Mouse (Mus musculus): ENCODE measurements around the gene Sorl1. TPM values are rescaled to one million over a fixed set of nuclear protein-coding genes. Genes with fewer than 3 reads are reported as not detected.
A peak's percentile ranks its signal among the peaks of the same experiment; 100 is the strongest.

Sorl1 gene
- polyA plus RNA-seq, 1 experiment = 69.7 TPM

DNA sequence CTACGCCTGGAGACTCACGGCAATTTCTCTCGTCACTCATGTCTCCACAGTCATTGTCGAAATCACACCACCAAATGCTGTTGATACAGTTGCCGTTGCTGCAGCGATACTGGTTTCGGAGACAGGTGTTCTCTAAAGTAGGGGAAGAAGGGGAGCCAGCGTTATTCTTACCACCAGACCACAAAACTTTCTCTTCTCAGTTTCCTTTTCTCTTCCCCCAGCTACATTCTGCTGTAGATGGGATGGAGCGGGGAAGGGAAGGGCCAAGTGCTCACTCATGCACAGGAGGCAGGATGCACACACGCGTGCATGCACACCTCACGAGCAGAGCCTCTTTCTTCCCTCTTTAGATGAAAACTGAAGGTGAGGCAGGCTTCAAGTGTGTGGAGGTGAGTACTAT lies 101.8 kb downstream of the Sorl1 start:
- H3K27me3 ChIP-seq (ENCODE audit: control insufficient read depth, insufficient read depth, low read length) = no peaks in the 10 kb centered on the region
- H3K36me3 ChIP-seq (ENCODE audit: control insufficient read depth, insufficient read depth, low read length) = peaks cover 43% of the 10 kb centered on the region
- H3K4me3 ChIP-seq (ENCODE audit: extremely low read depth, insufficient read depth, insufficient read length) = no peak overlapping the region
- TF ChIP-seq CTCF (IDR thresholded peaks at IDR 0.05; ENCODE audit: extremely low read depth, insufficient read depth, insufficient read length, insufficient replicate concordance) = no peak
- no peak; the same call in 1 of the 2 replicates for TF ChIP-seq POLR2A (IDR thresholded peaks at IDR 0.05; ENCODE audit: low read depth, low read length)
- H3K27ac ChIP-seq (ENCODE audit: insufficient read depth, low read length) = peak overlapping the region; percentile 80
- DNase-seq (ENCODE audit: low read depth in 1 of 2, low spot score in 2 of 2) = peak in 1 of 2 experiments; percentile 71
- peaks cover 29% of the 10 kb centered on the region; the same call in 1 of the 2 replicates for H3K4me1 ChIP-seq (ENCODE audit: control insufficient read depth, insufficient read depth, insufficient read length)
- WGBS = 21% methylated on average over 12 of the region's 12 CpGs

DNA sequence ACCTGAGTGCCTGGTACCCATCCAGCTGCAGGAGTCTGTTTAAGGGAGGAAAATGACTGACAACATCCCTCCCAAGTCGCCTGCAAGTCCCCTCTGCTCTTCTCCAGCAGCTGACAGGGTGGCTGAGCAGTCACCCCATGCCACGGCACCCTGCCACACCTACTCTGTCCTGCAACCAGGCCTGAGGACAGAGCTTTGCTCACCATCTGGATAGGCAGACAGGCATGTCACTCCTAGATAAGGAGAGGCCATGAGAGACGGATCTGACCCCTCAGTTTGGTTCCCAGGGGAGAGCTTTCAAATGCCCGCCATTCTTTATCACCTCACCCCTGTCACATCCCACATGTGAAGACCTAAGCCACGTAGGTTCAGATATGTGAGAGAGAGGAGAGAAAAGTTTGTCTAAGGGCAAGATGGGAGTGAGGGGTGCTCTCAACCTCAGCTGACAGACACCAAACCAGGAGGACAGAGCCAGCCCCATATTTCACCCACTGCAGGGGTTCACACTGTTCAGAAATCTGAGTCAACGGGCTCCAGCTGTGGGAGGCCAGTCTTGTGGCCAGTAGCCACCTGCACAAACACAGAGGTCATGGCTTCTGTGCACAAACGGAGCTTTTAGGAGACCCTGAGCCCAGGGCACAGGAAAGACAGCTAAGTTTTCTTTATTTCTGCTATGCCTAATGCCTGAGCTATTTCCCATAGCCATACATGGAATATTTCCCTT lies 104.6 kb downstream of the Sorl1 start:
- TF ChIP-seq POLR2A (IDR thresholded peaks at IDR 0.05; ENCODE audit: low read depth, low read length) (no peak), CTCF (IDR thresholded peaks at IDR 0.05; ENCODE audit: extremely low read depth, insufficient read depth, insufficient read length, insufficient replicate concordance) (no peak)
- DNase-seq (ENCODE audit: low read depth in 1 of 2, low spot score in 2 of 2) = no peak
- Histone ChIP-seq H3K27me3 (ENCODE audit: control insufficient read depth, insufficient read depth, low read length) (no peaks in the 10 kb centered on the region), H3K36me3 (ENCODE audit: control insufficient read depth, insufficient read depth, low read length) (peaks cover 55% of the 10 kb centered on the region), H3K4me3 (ENCODE audit: extremely low read depth, insufficient read depth, insufficient read length) (no peak overlapping the region), H3K27ac (ENCODE audit: insufficient read depth, low read length) (peak overlapping the region; percentile 16; the same call in 1 of the 2 replicates), H3K4me1 (ENCODE audit: control insufficient read depth, insufficient read depth, insufficient read length) (peaks cover 24% of the 10 kb centered on the region; the same call in 1 of the 2 replicates)
- 54% methylated on average over 7 of the region's 7 CpGs for WGBS

DNA sequence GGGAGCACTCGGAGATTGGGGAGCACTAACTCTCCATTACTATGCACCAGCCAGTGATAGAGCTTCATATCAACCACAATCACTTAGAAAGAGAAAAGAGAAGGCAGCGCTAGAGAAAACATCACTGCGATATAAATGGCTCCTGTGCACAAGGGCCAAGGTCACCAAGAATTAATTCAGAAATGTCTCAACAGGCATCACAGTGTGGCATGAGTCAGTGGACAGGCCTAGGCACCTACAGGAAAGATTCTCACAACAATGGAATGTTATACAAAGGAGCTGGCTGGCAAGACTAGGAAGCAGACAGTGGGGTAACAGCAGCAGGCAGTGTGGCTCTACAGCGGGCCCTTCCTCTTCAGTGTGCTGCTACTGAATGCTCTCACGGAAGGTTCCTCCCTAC lies 115.6 kb downstream of the Sorl1 start:
- H3K36me3 ChIP-seq (ENCODE audit: control insufficient read depth, insufficient read depth, low read length) = peaks cover 34% of the 10 kb centered on the region
- no peak for DNase-seq (ENCODE audit: low read depth in 1 of 2, low spot score in 2 of 2)
- H3K27ac ChIP-seq (ENCODE audit: insufficient read depth, low read length) = no peak overlapping the region
- WGBS = 88% methylated on average over 5 of the region's 5 CpGs
- no peak for TF ChIP-seq POLR2A (IDR thresholded peaks at IDR 0.05; ENCODE audit: low read depth, low read length)
- no peak for TF ChIP-seq CTCF (IDR thresholded peaks at IDR 0.05; ENCODE audit: extremely low read depth, insufficient read depth, insufficient read length, insufficient replicate concordance)
- no peaks in the 10 kb centered on the region for H3K27me3 ChIP-seq (ENCODE audit: control insufficient read depth, insufficient read depth, low read length)
- H3K4me1 ChIP-seq (ENCODE audit: control insufficient read depth, insufficient read depth, insufficient read length) = peaks cover 2% of the 10 kb centered on the region; the same call in 1 of the 2 replicates
- H3K4me3 ChIP-seq (ENCODE audit: extremely low read depth, insufficient read depth, insufficient read length) = no peak overlapping the region

DNA sequence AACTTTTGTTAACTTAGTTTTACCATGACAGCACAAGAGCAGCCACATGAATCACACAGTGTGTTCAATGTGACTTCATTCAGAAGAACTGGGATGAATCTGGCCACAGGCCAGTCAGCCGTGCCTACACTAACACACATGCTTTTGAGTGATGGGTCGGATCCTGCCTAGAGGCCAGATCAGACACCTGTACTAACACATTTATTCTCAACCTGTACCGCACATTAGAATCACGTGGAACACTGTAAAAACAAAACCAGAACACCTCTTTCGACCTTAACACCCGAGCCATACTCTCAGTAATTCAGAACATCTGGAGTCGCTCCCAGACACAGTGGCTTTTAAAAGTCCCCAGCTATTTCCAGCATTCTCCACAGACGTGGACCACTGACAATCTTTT lies 119.0 kb downstream of the Sorl1 start:
- DNase-seq (ENCODE audit: low read depth in 1 of 2, low spot score in 2 of 2) = no peak
- Histone ChIP-seq H3K4me3 (ENCODE audit: extremely low read depth, insufficient read depth, insufficient read length) (no peak overlapping the region), H3K27me3 (ENCODE audit: control insufficient read depth, insufficient read depth, low read length) (no peaks in the 10 kb centered on the region), H3K27ac (ENCODE audit: insufficient read depth, low read length) (no peak overlapping the region), H3K36me3 (ENCODE audit: control insufficient read depth, insufficient read depth, low read length) (peaks cover 58% of the 10 kb centered on the region), H3K4me1 (ENCODE audit: control insufficient read depth, insufficient read depth, insufficient read length) (no peaks in the 10 kb centered on the region; the same call in 1 of the 2 replicates)
- WGBS = 91% methylated on average over 8 of the region's 8 CpGs
- TF ChIP-seq POLR2A (IDR thresholded peaks at IDR 0.05; ENCODE audit: low read depth, low read length) = no peak

DNA sequence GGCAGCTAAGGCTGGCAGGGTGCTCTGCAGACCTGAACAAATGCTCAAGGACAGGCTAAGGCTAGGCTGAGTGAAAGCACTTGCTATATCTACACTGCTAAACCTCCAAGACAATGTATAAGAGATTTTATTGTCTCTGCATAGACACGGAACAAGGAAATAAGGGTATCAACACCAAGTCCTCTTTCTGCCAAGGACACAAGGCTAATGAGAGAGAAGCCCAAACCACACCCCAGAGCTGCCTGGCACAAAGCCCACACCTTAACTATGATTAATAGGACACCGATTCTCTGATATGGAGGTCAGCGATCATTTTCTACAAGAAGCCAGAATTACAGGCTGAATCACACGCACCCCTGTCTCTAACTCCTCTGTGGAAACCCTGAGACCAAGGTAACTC lies 120.0 kb downstream of the Sorl1 start:
- TF ChIP-seq POLR2A (IDR thresholded peaks at IDR 0.05; ENCODE audit: low read depth, low read length) (no peak), CTCF (IDR thresholded peaks at IDR 0.05; ENCODE audit: extremely low read depth, insufficient read depth, insufficient read length, insufficient replicate concordance) (no peak)

DNA sequence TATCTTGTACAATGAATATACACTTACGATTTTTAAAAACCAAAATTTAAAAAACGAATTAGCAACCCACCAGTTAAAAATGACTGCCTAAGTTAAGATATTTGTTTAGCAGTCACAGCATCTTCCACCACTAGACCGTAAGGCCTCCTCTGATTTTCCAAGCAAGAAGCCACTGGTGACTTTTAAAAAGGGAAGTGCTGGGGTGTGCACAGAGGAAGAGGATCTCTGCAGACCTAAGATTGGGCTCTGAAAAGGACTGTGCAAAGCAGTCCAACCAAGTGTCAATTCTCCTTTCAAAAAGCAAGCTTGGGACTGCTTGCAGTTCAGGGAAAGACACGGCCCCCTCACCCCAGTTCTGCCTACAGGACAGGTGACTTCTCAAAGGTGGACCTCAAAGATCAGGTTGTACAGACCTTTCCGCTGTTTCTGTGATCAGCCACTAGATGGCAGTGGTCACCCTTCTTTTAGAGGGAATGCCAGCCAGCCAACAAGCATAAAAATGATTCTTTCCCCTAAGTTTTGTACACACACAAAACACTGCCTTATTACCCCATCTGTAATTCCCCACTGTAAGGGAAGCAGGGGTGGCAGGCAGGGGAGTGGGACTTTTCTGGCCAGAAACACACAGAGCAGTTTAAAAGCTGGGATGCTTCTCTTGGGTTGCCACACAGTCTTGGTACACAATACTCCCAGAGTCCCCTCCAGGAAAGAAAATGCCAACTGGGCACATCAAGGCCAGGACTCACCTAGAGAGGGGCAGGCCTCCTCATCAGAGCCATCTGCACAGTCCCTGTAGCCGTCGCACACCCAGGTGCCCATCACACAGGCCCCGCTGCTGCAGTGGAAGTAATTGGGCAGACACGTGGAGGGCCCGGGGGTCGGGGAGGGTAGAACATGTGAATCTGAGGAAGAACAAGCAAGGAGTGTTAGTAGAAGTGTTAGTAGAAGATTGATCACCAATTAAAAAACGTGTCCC lies 124.3 kb downstream of the Sorl1 start:
- H3K27ac ChIP-seq (ENCODE audit: insufficient read depth, low read length) = peak overlapping the region; percentile 19
- H3K4me3 ChIP-seq (ENCODE audit: extremely low read depth, insufficient read depth, insufficient read length) = no peak overlapping the region
- no peaks in the 10 kb centered on the region; the same call in 1 of the 2 replicates for H3K4me1 ChIP-seq (ENCODE audit: control insufficient read depth, insufficient read depth, insufficient read length)
- 64% methylated on average over 12 of the region's 12 CpGs for WGBS
- no peaks in the 10 kb centered on the region for H3K27me3 ChIP-seq (ENCODE audit: control insufficient read depth, insufficient read depth, low read length)
- DNase-seq (ENCODE audit: low read depth in 1 of 2, low spot score in 2 of 2) = peak; percentile 30 to 48
- peaks cover 63% of the 10 kb centered on the region for H3K36me3 ChIP-seq (ENCODE audit: control insufficient read depth, insufficient read depth, low read length)
- TF ChIP-seq CTCF (IDR thresholded peaks at IDR 0.05; ENCODE audit: extremely low read depth, insufficient read depth, insufficient read length, insufficient replicate concordance) = peak; percentile 72; the same call in 1 of the 2 replicates
- no peak for TF ChIP-seq POLR2A (IDR thresholded peaks at IDR 0.05; ENCODE audit: low read depth, low read length)

More for the DNA sequence above, 120.0 kb downstream of the Sorl1 start:
- no peaks in the 10 kb centered on the region for H3K27me3 ChIP-seq (ENCODE audit: control insufficient read depth, insufficient read depth, low read length)
- peaks cover 56% of the 10 kb centered on the region for H3K36me3 ChIP-seq (ENCODE audit: control insufficient read depth, insufficient read depth, low read length)
- H3K27ac ChIP-seq (ENCODE audit: insufficient read depth, low read length) = no peak overlapping the region
- 89% methylated on average over 4 of the region's 4 CpGs for WGBS
- H3K4me1 ChIP-seq (ENCODE audit: control insufficient read depth, insufficient read depth, insufficient read length) = no peaks in the 10 kb centered on the region; the same call in 1 of the 2 replicates
- H3K4me3 ChIP-seq (ENCODE audit: extremely low read depth, insufficient read depth, insufficient read length) = no peak overlapping the region
- DNase-seq (ENCODE audit: low read depth in 1 of 2, low spot score in 2 of 2) = no peak

Measured in spleen, adult 2 months (tissue).